Mouse (Mus musculus): ENCODE measurements around the gene Epn2. TPM values are rescaled to one million over a fixed set of nuclear protein-coding genes. Genes with fewer than 3 reads are reported as not detected.

Epn2 gene
- total and polyA plus RNA-seq, 3 experiments = 7.2 to 13.8 (median 10.1) TPM

DNA sequence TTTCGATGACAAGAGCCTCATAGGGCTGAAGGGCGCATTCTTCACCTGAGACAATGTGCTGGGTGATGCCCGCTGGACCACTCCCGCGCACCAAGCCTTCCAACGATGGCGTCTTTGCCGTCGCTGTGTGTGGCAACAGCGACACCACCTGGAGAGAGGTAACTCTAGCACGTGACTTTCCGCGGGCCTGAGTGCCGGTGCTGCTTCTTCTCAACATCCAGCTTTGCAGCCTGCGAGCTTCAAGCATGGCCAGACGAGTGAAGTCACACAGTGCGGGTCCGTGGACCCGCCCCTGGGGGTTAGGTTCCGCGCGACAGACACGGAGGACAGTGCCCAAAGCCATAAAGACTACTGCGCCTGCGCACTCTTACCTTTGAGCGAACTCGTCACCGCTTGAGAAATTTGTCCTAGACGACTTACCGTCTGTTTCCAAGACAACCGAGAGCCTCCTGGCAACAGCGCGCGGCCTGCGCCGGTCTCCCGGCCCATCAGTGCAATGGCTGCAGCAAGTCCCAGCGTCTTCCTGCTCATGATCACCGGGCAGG lies 74.7 kb downstream of the Epn2 start, which contains the start of gene B9d1 (continued):
- TF ChIP-seq BHLHE40 (IDR thresholded peaks at IDR 0.05; ENCODE audit: low read depth, low read length) (peak; percentile 99), MAX (IDR thresholded peaks at IDR 0.05; ENCODE audit: low read length) (peak; percentile 99), MYC (IDR thresholded peaks at IDR 0.05; ENCODE audit: low read depth, low read length) (peak; percentile 97), CTCF (conservative IDR thresholded peaks at IDR 0.05 in 1 of 2, IDR thresholded peaks at IDR 0.05 in 1 of 2; ENCODE audit: low read depth in 2 of 2, low read length in 2 of 2) (peak; percentile 83 to 99), HCFC1 (IDR thresholded peaks at IDR 0.05; ENCODE audit: low read depth, low read length) (peak; percentile 85), E2F4 (IDR thresholded peaks at IDR 0.05; ENCODE audit: insufficient replicate concordance, low read depth, low read length) (no peak), TCF12 (IDR thresholded peaks at IDR 0.05; ENCODE audit: low read depth, low read length) (0 out of 2 replicates have a peak, but pooled peaks have one; percentile 43), ZC3H11A (IDR thresholded peaks at IDR 0.05; ENCODE audit: low read depth, low read length) (peak; percentile 81), ZNF384 (IDR thresholded peaks at IDR 0.05; ENCODE audit: low read depth, low read length) (no peak), ELF1 (IDR thresholded peaks at IDR 0.05; ENCODE audit: low read depth, low read length) (peak; percentile 77), USF1 (IDR thresholded peaks at IDR 0.05; ENCODE audit: low read depth, low read length) (peak; percentile 87), SMC3 (IDR thresholded peaks at IDR 0.05; ENCODE audit: low read depth, low read length) (peak; percentile 98), MXI1 (IDR thresholded peaks at IDR 0.05; ENCODE audit: low read depth, low read length) (peak; percentile 99), NRF1 (IDR thresholded peaks at IDR 0.05; ENCODE audit: low read depth, low read length) (peak; percentile 92)

DNA sequence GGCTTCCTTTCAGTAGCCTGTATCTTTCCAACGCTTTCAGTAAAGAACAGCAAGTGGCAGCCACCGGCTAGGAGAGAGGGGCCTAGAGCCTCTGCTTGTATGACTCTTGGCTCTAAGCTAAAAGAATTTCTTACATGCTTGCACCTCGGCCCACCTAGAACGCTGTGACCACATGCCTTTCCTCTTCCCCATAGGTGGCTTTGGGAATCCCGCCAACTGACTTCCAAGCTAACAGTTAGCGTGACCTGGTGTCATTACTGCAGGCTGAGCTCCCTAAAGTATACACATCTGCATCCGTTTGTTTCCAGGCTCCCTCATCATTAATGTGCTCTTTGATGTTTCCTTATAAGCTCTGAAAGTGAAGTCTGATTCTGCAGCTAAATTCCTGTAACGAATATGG lies 75.6 kb downstream of the Epn2 start:
- H3K27me3 ChIP-seq (replicated peaks) = peaks cover 16% of the 10 kb centered on the region

More for the DNA sequence above, 75.6 kb downstream of the Epn2 start:
- no peak overlapping the region for H3K4me3 ChIP-seq (replicated peaks in 1 of 3; ENCODE audit: low read depth in 2 of 3, low read length in 2 of 3, poor library complexity in 1 of 3)
- H3K36me3 ChIP-seq (replicated peaks in 1 of 2; ENCODE audit: control insufficient read depth in 1 of 2, insufficient read depth in 1 of 2, low read length in 1 of 2) = peaks cover 0 to 1% of the 10 kb centered on the region in 2 experiments
- no peak overlapping the region for H3K4me2 ChIP-seq (ENCODE audit: insufficient read depth, low read depth, poor library complexity, severe bottlenecking)
- no peaks in the 10 kb centered on the region for H3K79me2 ChIP-seq (replicated peaks; ENCODE audit: control insufficient read depth, extremely low read depth, insufficient read depth, poor library complexity, severe bottlenecking)
- dilution Hi-C loops (cut with MboI; ENCODE audit: extremely low pct_ligation_motif_present, extremely low pct_unique_long_range_greater_than_20kb, low sequenced_read_pairs) = no loop called here
- in situ Hi-C loops (cut with MboI; ENCODE audit: low pct_ligation_motif_present, low pct_unique_long_range_greater_than_20kb, low sequenced_read_pairs) = loop anchor here (10.0 kb wide), 1 partner anchor 309 kb away; no protein-coding TSS in a partner anchor
- H3K9ac ChIP-seq (ENCODE audit: insufficient read depth, low read depth) = no peak overlapping the region
- no peak overlapping the region for H3K27ac ChIP-seq (ENCODE audit: insufficient read depth, low read depth)
- no peak for DNase-seq (ENCODE audit: extremely low read depth)
- no peaks in the 10 kb centered on the region for H3K9me3 ChIP-seq (replicated peaks; ENCODE audit: low read length)
- peaks cover 10 to 19% of the 10 kb centered on the region in 2 experiments for H3K4me1 ChIP-seq (ENCODE audit: control insufficient read depth in 1 of 2, insufficient read depth in 2 of 2)
- TF ChIP-seq ZC3H11A (IDR thresholded peaks at IDR 0.05; ENCODE audit: low read depth, low read length) (no peak), MAZ (IDR thresholded peaks at IDR 0.05; ENCODE audit: low read depth, low read length) (no peak), PAX5 (IDR thresholded peaks at IDR 0.05; ENCODE audit: low read length) (no peak), UBTF (IDR thresholded peaks at IDR 0.05; ENCODE audit: low read depth, low read length) (no peak), POLR2A (IDR thresholded peaks at IDR 0.05; ENCODE audit: low read depth, low read length) (no peak), ELF1 (IDR thresholded peaks at IDR 0.05; ENCODE audit: low read depth, low read length) (no peak), HCFC1 (IDR thresholded peaks at IDR 0.05; ENCODE audit: low read depth, low read length) (no peak), NRF1 (IDR thresholded peaks at IDR 0.05; ENCODE audit: low read depth, low read length) (no peak), MAX (IDR thresholded peaks at IDR 0.05; ENCODE audit: low read length) (no peak), MYC (IDR thresholded peaks at IDR 0.05; ENCODE audit: low read depth, low read length) (no peak), USF2 (conservative IDR thresholded peaks at IDR 0.05; ENCODE audit: low read depth, low read length) (no peak), RAD21 (IDR thresholded peaks at IDR 0.05; ENCODE audit: low read depth, low read length) (no peak), RCOR1 (conservative IDR thresholded peaks at IDR 0.05; ENCODE audit: low read depth, low read length) (no peak), TCF12 (IDR thresholded peaks at IDR 0.05; ENCODE audit: low read depth, low read length) (no peak), CTCF (conservative IDR thresholded peaks at IDR 0.05 in 1 of 2, IDR thresholded peaks at IDR 0.05 in 1 of 2; ENCODE audit: low read depth in 2 of 2, low read length in 2 of 2) (no peak), MEF2A (IDR thresholded peaks at IDR 0.05; ENCODE audit: borderline replicate concordance, low read depth, low read length) (no peak)

All from CH12.LX (cell line).